Mouse (Mus musculus): Measurements from ENCODE around the gene Kif24.

- TF ChIP-seq CTCF (IDR thresholded peaks at IDR 0.05; ENCODE audit: control insufficient read depth, insufficient read depth, insufficient replicate concordance, low read depth, low read length), result no peak
- no peak for TF ChIP-seq POLR2A (IDR thresholded peaks at IDR 0.05; ENCODE audit: control insufficient read depth, low read depth, low read length)
Measured at GRCm38 (mm10) chr4:41349199-41349591, 115.5 kb downstream of the Kif24 start.
